Mouse (Mus musculus): ENCODE data around the gene Serpinb3c. TPM values are rescaled to one million over a fixed set of nuclear protein-coding genes. Genes with fewer than 3 reads are reported as not detected.
"Not testable (repeated sequence)": the region's sequence is repeated elsewhere in the genome, so short reads cannot be mapped to it uniquely, and the experiment has no call there.

The Serpinb3c gene
- not detected in 2 replicates for polyA plus RNA-seq (2015; fragmentation: Nextera tagmentation; extraction: Ambion mirVana)

GRCm38 (mm10) chr1:107278261-107278660, at the start of gene Serpinb3c, which contains the start of gene Serpinb3b:
Gene Serpinb3c, minus strand, starts transcription at chr1:107278371.
Gene Serpinb3b, minus strand, starts transcription at chr1:107278361.
- H3K9ac ChIP-seq; H3K27ac ChIP-seq (replicated peaks); H3K4me3 ChIP-seq; H3K4me1 ChIP-seq (replicated peaks); H3K4me2 ChIP-seq; ATAC-seq (ENCODE audit: low FRiP score, low read depth); H3K27me3 ChIP-seq; H3K9me3 ChIP-seq; H3K36me3 ChIP-seq: not testable (repeated sequence)

- not testable (repeated sequence) for H3K9ac ChIP-seq; H3K9me3 ChIP-seq; H3K4me1 ChIP-seq (replicated peaks); H3K36me3 ChIP-seq; H3K4me3 ChIP-seq; H3K27me3 ChIP-seq; H3K27ac ChIP-seq (replicated peaks); H3K4me2 ChIP-seq
- 51% methylated on average over 3 of the region's 3 CpGs for WGBS
- ATAC-seq (ENCODE audit: low FRiP score, low read depth), result 0 out of 2 replicates have a peak, but pooled peaks have one; percentile 45
Observed at GRCm38 (mm10) chr1:107243170-107243569, 35.0 kb downstream of the Serpinb3c start.

Other genes with a start within 250 kb of the Serpinb3c start
- not detected in 2 replicates for gene Serpinb3a, start 226.1 kb downstream of the Serpinb3c start, polyA plus RNA-seq (2015; fragmentation: Nextera tagmentation; extraction: Ambion mirVana)
- not detected in 2 replicates for gene Serpinb3d, start 194.9 kb downstream of the Serpinb3c start, polyA plus RNA-seq (2015; fragmentation: Nextera tagmentation; extraction: Ambion mirVana)
- not detected in 2 replicates for gene Serpinb3b, start within 50 bp of the Serpinb3c start, polyA plus RNA-seq (2015; fragmentation: Nextera tagmentation; extraction: Ambion mirVana)
- not detected in 2 replicates for gene Serpinb11, start 82.8 kb upstream of the Serpinb3c start, polyA plus RNA-seq (2015; fragmentation: Nextera tagmentation; extraction: Ambion mirVana)
- gene Serpinb7, start 121.3 kb upstream of the Serpinb3c start, polyA plus RNA-seq (2015; fragmentation: Nextera tagmentation; extraction: Ambion mirVana), result 0.16 TPM in 1 of 2 replicates, not detected in the other
- gene Serpinb2, start 233.1 kb upstream of the Serpinb3c start, polyA plus RNA-seq (2015; fragmentation: Nextera tagmentation; extraction: Ambion mirVana), result 0.08 TPM in 1 of 2 replicates, not detected in the other

Data from hindbrain, embryonic 15.5 days (tissue).